Mouse (Mus musculus) megakaryocyte, embryonic 14.5 days (primary cell): Measurements from ENCODE around the gene Apba1.

Source experiments
- FLI1 ChIP-seq: IDR thresholded peaks from 2 replicates; pipeline ENCODE4 v1.6.1; 2012; ENCODE audit warnings: low read length, inconsistent platforms, mixed read lengths
- GATA1 ChIP-seq: IDR thresholded peaks from 3 replicates; pipeline ENCODE4 v1.6.1; 2012; ENCODE audit warnings: mixed read lengths, low read length, inconsistent platforms, borderline replicate concordance

DNA sequence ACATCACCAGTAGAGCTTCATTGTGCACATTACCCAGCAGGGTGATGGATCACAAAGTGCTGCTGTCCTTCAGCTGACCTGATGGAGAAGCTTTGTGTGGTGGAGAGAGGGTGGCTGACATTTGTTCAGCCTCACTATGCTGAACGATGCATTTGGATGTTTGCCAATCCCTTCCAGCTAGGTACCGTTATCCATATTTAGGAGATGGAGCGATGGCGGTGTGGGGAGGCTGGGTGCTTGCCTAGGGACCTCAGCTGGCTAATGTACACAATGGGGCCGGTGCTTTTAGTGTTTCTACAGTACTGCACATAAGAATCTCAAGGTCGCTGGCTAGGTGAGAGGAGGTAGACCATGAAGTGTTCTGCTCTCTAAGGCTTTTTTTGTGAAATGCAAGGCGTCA is 72.1 kb downstream of the Apba1 start:
- no peak for TF ChIP-seq GATA1
- no peak for TF ChIP-seq FLI1
